Mouse (Mus musculus) heart, postnatal 0 days (tissue): ENCODE results near the gene Zmym5.

Experiments used
- CTCF ChIP-seq: IDR thresholded peaks from 2 replicates; pipeline ENCODE4 v1.5.1; 2016; ENCODE audit warnings: antibody characterized with exemption, control low read depth, low read depth
- EP300 ChIP-seq: IDR thresholded peaks from 2 replicates; pipeline ENCODE4 v1.6.1; 2016; ENCODE audit warnings: antibody characterized with exemption, low read depth

GRCm38 (mm10) chr14:56849681-56850080 is 38.2 kb upstream of the Zmym5 start:
- TF ChIP-seq EP300 (no peak), CTCF (no peak)
